Mouse (Mus musculus): Measurements from ENCODE around the gene E2f7. TPM values are rescaled to one million over a fixed set of nuclear protein-coding genes. Genes with fewer than 3 reads are reported as not detected.

The E2f7 gene
- total and polyA plus RNA-seq, 3 experiments, result 4.2 to 26.4 (median 16.2) TPM

GRCm38 (mm10) chr10:110763416-110763815, 18.2 kb downstream of the E2f7 start:
- H3K9ac ChIP-seq (ENCODE audit: control insufficient read depth, low read depth, low read length, poor library complexity, severe bottlenecking), result no peak overlapping the region
- H3K4me3 ChIP-seq (ENCODE audit: control insufficient read depth in 1 of 2, insufficient read depth in 1 of 2, low read depth in 2 of 2, low read length in 2 of 2), result no peak overlapping the region
- no peaks in the 10 kb centered on the region for H3K79me2 ChIP-seq (ENCODE audit: control insufficient read depth, insufficient read depth, low read length, poor library complexity)
- no peaks in the 10 kb centered on the region for H3K27me3 ChIP-seq (ENCODE audit: control insufficient read depth in 1 of 2, insufficient read depth in 2 of 2, low read length in 2 of 2)
- H3K36me3 ChIP-seq (ENCODE audit: control insufficient read depth in 1 of 2, insufficient read depth in 2 of 2, low read length in 2 of 2), result no peaks in the 10 kb centered on the region; a peak in 1 of 4 replicates
- H3K27ac ChIP-seq (ENCODE audit: control insufficient read depth, low read depth, low read length), result no peak overlapping the region
- no peaks in the 10 kb centered on the region for H3K9me3 ChIP-seq (replicated peaks; ENCODE audit: insufficient read depth, low read length)
- DNase-seq (ENCODE audit: low read depth, low spot score), result no peak
- H3K4me1 ChIP-seq (ENCODE audit: control insufficient read depth in 1 of 2, insufficient read depth in 2 of 2, low read length in 2 of 2), result no peaks in the 10 kb centered on the region
- TF ChIP-seq MYC (IDR thresholded peaks at IDR 0.05; ENCODE audit: low read depth, low read length) (no peak), TAL1 (IDR thresholded peaks at IDR 0.05; ENCODE audit: low read length) (no peak), RAD21 (IDR thresholded peaks at IDR 0.05; ENCODE audit: low read depth, low read length) (no peak), TCF12 (IDR thresholded peaks at IDR 0.05; ENCODE audit: low read depth, low read length) (no peak), MAZ (IDR thresholded peaks at IDR 0.05; ENCODE audit: low read depth, low read length) (no peak), SMC3 (IDR thresholded peaks at IDR 0.05; ENCODE audit: low read depth, low read length) (no peak), CHD1 (IDR thresholded peaks at IDR 0.05; ENCODE audit: low read depth, low read length) (no peak), MAFK (IDR thresholded peaks at IDR 0.05; ENCODE audit: borderline replicate concordance, low read depth, low read length) (no peak)

GRCm38 (mm10) chr10:110769538-110769937, 24.3 kb downstream of the E2f7 start:
- Histone ChIP-seq H3K4me1 (ENCODE audit: control insufficient read depth in 1 of 2, insufficient read depth in 2 of 2, low read length in 2 of 2) (no peaks in the 10 kb centered on the region), H3K36me3 (ENCODE audit: control insufficient read depth in 1 of 2, insufficient read depth in 2 of 2, low read length in 2 of 2) (no peaks in the 10 kb centered on the region; a peak in 1 of 4 replicates), H3K27me3 (ENCODE audit: control insufficient read depth in 1 of 2, insufficient read depth in 2 of 2, low read length in 2 of 2) (no peaks in the 10 kb centered on the region), H3K9ac (ENCODE audit: control insufficient read depth, low read depth, low read length, poor library complexity, severe bottlenecking) (no peak overlapping the region), H3K27ac (ENCODE audit: control insufficient read depth, low read depth, low read length) (no peak overlapping the region), H3K79me2 (ENCODE audit: control insufficient read depth, insufficient read depth, low read length, poor library complexity) (no peaks in the 10 kb centered on the region), H3K9me3 (replicated peaks; ENCODE audit: insufficient read depth, low read length) (no peaks in the 10 kb centered on the region), H3K4me3 (ENCODE audit: control insufficient read depth in 1 of 2, insufficient read depth in 1 of 2, low read depth in 2 of 2, low read length in 2 of 2) (no peak overlapping the region)
- no peak for TF ChIP-seq UBTF (IDR thresholded peaks at IDR 0.05; ENCODE audit: borderline replicate concordance, insufficient read depth, low read depth, low read length)
- no peak for TF ChIP-seq USF2 (IDR thresholded peaks at IDR 0.05; ENCODE audit: borderline replicate concordance in 1 of 2, insufficient read depth in 1 of 2, low read depth in 1 of 2, low read length in 2 of 2)
- TF ChIP-seq NELFE (IDR thresholded peaks at IDR 0.05; ENCODE audit: low read depth, low read length), result no peak
- no peak for TF ChIP-seq NRF1 (IDR thresholded peaks at IDR 0.05; ENCODE audit: insufficient read depth, low read depth, low read length, poor library complexity, severe bottlenecking)
- no peak for TF ChIP-seq E2F4 (IDR thresholded peaks at IDR 0.05; ENCODE audit: borderline replicate concordance, low read depth, low read length)
- TF ChIP-seq SMC3 (IDR thresholded peaks at IDR 0.05; ENCODE audit: low read depth, low read length), result no peak
- TF ChIP-seq RCOR1 (IDR thresholded peaks at IDR 0.05; ENCODE audit: low read depth, low read length), result no peak
- TF ChIP-seq MAX (IDR thresholded peaks at IDR 0.05; ENCODE audit: low read length), result no peak
- TF ChIP-seq ELF1 (IDR thresholded peaks at IDR 0.05; ENCODE audit: low read depth, low read length), result no peak
- TF ChIP-seq MAZ (IDR thresholded peaks at IDR 0.05; ENCODE audit: low read depth, low read length), result no peak
- no peak for TF ChIP-seq USF1 (IDR thresholded peaks at IDR 0.05; ENCODE audit: low read depth, low read length)
- DNase-seq (ENCODE audit: low read depth, low spot score), result no peak
